Mouse (Mus musculus): ENCODE results near the gene Oxct2a. TPM values are rescaled to one million over a fixed set of nuclear protein-coding genes. Genes with fewer than 3 reads are reported as not detected.
A peak's percentile ranks its signal among the peaks of the same experiment; 100 is the strongest.

Gene Oxct2a
- total RNA-seq (2012; rRNA removed) (0.08 TPM in 2 replicates), total RNA-seq (2014; rRNA removed) (not detected in 2 replicates), polyA plus RNA-seq (2012; ENCODE audit: insufficient read length, low read depth) (0.18 TPM in 1 of 2 replicates, not detected in the other)

DNA sequence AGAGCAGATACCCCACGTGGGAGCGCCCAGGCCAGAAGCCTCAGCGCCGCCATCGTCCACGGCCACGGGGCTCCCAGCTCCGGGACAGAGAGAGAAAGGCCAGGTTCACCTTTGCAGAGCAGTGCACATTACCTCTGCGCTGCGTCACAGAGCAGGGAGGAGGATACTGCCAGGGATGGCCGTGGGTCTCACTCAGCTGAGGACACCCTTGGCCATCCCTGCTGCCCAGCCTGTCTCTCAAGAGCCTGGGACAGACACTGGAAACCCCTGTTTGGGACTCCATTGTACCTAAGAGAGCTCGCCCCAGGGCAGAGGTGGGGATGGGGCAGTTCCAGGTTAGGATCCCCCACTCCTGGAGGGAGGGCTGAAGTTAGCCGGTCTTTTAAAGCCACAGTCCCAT, at the start of gene Oxct2a:
Oxct2a (minus strand) TSS at position 101 of the 400 bp plus-strand sequence.
- no peaks in the 10 kb centered on the region for H3K27me3 ChIP-seq (replicated peaks)
- TF ChIP-seq RCOR1 (conservative IDR thresholded peaks at IDR 0.05; ENCODE audit: low read depth, low read length): no peak
- TF ChIP-seq ELF1 (IDR thresholded peaks at IDR 0.05; ENCODE audit: low read depth, low read length): no peak
- TF ChIP-seq CHD2 (IDR thresholded peaks at IDR 0.05; ENCODE audit: low read length): no peak
- TF ChIP-seq PAX5 (IDR thresholded peaks at IDR 0.05; ENCODE audit: low read length): no peak
- TF ChIP-seq ZKSCAN1 (IDR thresholded peaks at IDR 0.05; ENCODE audit: borderline replicate concordance, low read depth, low read length): no peak
- TF ChIP-seq JUND (conservative IDR thresholded peaks at IDR 0.05; ENCODE audit: low read depth, low read length): no peak
- no peak for TF ChIP-seq CTCF (conservative IDR thresholded peaks at IDR 0.05 in 1 of 2, IDR thresholded peaks at IDR 0.05 in 1 of 2; ENCODE audit: low read depth in 2 of 2, low read length in 2 of 2)
- no peaks in the 10 kb centered on the region for H3K79me2 ChIP-seq (replicated peaks; ENCODE audit: control insufficient read depth, extremely low read depth, insufficient read depth, poor library complexity, severe bottlenecking)
- dilution Hi-C loops (cut with MboI; ENCODE audit: extremely low pct_ligation_motif_present, extremely low pct_unique_long_range_greater_than_20kb, low sequenced_read_pairs): no loop called here
- no peak within 1 kb of the TSS for H3K4me3 ChIP-seq (replicated peaks in 1 of 3; ENCODE audit: low read depth in 2 of 3, low read length in 2 of 3, poor library complexity in 1 of 3)
- no peak within 1 kb of the TSS for H3K4me2 ChIP-seq (ENCODE audit: insufficient read depth, low read depth, poor library complexity, severe bottlenecking)
- H3K4me1 ChIP-seq (ENCODE audit: control insufficient read depth in 1 of 2, insufficient read depth in 2 of 2): no peaks in the 10 kb centered on the region
- H3K9me3 ChIP-seq (replicated peaks; ENCODE audit: low read length): peaks cover 2% of the 10 kb centered on the region
- in situ Hi-C loops (cut with MboI; ENCODE audit: low pct_ligation_motif_present, low pct_unique_long_range_greater_than_20kb, low sequenced_read_pairs): no loop called here
- DNase-seq (ENCODE audit: extremely low read depth): no peak
- H3K27ac ChIP-seq (ENCODE audit: insufficient read depth, low read depth): no peak within 1 kb of the TSS
- H3K9ac ChIP-seq (ENCODE audit: insufficient read depth, low read depth): no peak within 1 kb of the TSS
- peaks cover 0 to 2% of the 10 kb centered on the region in 2 experiments for H3K36me3 ChIP-seq (replicated peaks in 1 of 2; ENCODE audit: control insufficient read depth in 1 of 2, insufficient read depth in 1 of 2, low read length in 1 of 2)

DNA sequence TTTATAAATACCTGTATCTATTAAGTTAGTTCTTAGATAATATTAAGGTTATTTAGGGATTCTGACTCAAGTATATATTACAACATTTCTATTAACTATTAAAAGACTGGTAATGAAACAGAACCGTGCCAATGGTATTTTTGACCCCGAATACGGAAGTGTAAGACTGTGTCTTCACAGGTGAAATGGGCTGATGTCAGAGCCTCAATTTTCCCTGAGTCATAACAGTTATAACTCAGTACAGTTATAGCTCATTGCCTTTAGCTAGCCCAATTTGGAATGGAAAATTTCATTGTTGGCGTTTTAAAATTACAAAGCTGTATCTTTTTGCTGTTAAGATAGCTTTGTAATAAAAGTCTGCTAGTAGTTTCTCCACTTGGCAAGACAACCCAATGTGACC, 40.1 kb upstream of the Oxct2a start:
- Histone ChIP-seq H3K4me1 (ENCODE audit: control insufficient read depth in 1 of 2, insufficient read depth in 2 of 2) (peaks cover 3 to 30% of the 10 kb centered on the region in 2 experiments; a peak in 2 of 4 replicates), H3K27ac (ENCODE audit: insufficient read depth, low read depth) (no peak overlapping the region), H3K9me3 (replicated peaks; ENCODE audit: low read length) (no peaks in the 10 kb centered on the region), H3K9ac (ENCODE audit: insufficient read depth, low read depth) (no peak overlapping the region), H3K79me2 (replicated peaks; ENCODE audit: control insufficient read depth, extremely low read depth, insufficient read depth, poor library complexity, severe bottlenecking) (no peaks in the 10 kb centered on the region), H3K27me3 (replicated peaks) (no peaks in the 10 kb centered on the region), H3K4me3 (replicated peaks in 1 of 3; ENCODE audit: low read depth in 2 of 3, low read length in 2 of 3, poor library complexity in 1 of 3) (no peak overlapping the region), H3K36me3 (replicated peaks in 1 of 2; ENCODE audit: control insufficient read depth in 1 of 2, insufficient read depth in 1 of 2, low read length in 1 of 2) (peaks cover 41 to 82% of the 10 kb centered on the region in 2 experiments), H3K4me2 (ENCODE audit: insufficient read depth, low read depth, poor library complexity, severe bottlenecking) (no peak overlapping the region)
- DNase-seq (ENCODE audit: extremely low read depth): peak; percentile 75
- in situ Hi-C loops (cut with MboI; ENCODE audit: low pct_ligation_motif_present, low pct_unique_long_range_greater_than_20kb, low sequenced_read_pairs): no loop called here
- dilution Hi-C loops (cut with MboI; ENCODE audit: extremely low pct_ligation_motif_present, extremely low pct_unique_long_range_greater_than_20kb, low sequenced_read_pairs): no loop called here
- TF ChIP-seq ETS1 (conservative IDR thresholded peaks at IDR 0.05; ENCODE audit: low read depth, low read length) (peak; percentile 75), CTCF (conservative IDR thresholded peaks at IDR 0.05 in 1 of 2, IDR thresholded peaks at IDR 0.05 in 1 of 2; ENCODE audit: low read depth in 2 of 2, low read length in 2 of 2) (no peak), RCOR1 (conservative IDR thresholded peaks at IDR 0.05; ENCODE audit: low read depth, low read length) (no peak), GABPA (IDR thresholded peaks at IDR 0.05; ENCODE audit: insufficient replicate concordance, low read depth, low read length) (no peak), HCFC1 (IDR thresholded peaks at IDR 0.05; ENCODE audit: low read depth, low read length) (no peak), E2F4 (IDR thresholded peaks at IDR 0.05; ENCODE audit: insufficient replicate concordance, low read depth, low read length) (no peak), IRF4 (IDR thresholded peaks at IDR 0.05; ENCODE audit: low read depth, low read length) (peak; percentile 94), RAD21 (IDR thresholded peaks at IDR 0.05; ENCODE audit: low read depth, low read length) (no peak), MAX (IDR thresholded peaks at IDR 0.05; ENCODE audit: low read length) (no peak), BHLHE40 (IDR thresholded peaks at IDR 0.05; ENCODE audit: low read depth, low read length) (peak; percentile 84), JUN (IDR thresholded peaks at IDR 0.05; ENCODE audit: insufficient read depth, low read depth, low read length) (peak; percentile 93), TBP (conservative IDR thresholded peaks at IDR 0.05; ENCODE audit: low read depth, low read length) (0 out of 2 replicates have a peak, but pooled peaks have one; percentile 32), NRF1 (IDR thresholded peaks at IDR 0.05; ENCODE audit: low read depth, low read length) (no peak), ELF1 (IDR thresholded peaks at IDR 0.05; ENCODE audit: low read depth, low read length) (peak; percentile 78), MAFK (IDR thresholded peaks at IDR 0.05; ENCODE audit: insufficient replicate concordance, low read length) (0 out of 2 replicates have a peak, but pooled peaks have one; percentile 37), EP300 (IDR thresholded peaks at IDR 0.05; ENCODE audit: low read length) (peak; percentile 93), CHD1 (IDR thresholded peaks at IDR 0.05; ENCODE audit: low read depth, low read length) (no peak), JUND (conservative IDR thresholded peaks at IDR 0.05; ENCODE audit: low read depth, low read length) (peak; percentile 95), UBTF (IDR thresholded peaks at IDR 0.05; ENCODE audit: low read depth, low read length) (no peak), SIN3A (IDR thresholded peaks at IDR 0.05; ENCODE audit: low read length) (no peak), TCF12 (IDR thresholded peaks at IDR 0.05; ENCODE audit: low read depth, low read length) (no peak), ZMIZ1 (IDR thresholded peaks at IDR 0.05; ENCODE audit: low read depth, low read length) (no peak), MYC (IDR thresholded peaks at IDR 0.05; ENCODE audit: low read depth, low read length) (0 out of 2 replicates have a peak, but pooled peaks have one; percentile 30), PAX5 (IDR thresholded peaks at IDR 0.05; ENCODE audit: low read length) (no peak), MXI1 (IDR thresholded peaks at IDR 0.05; ENCODE audit: low read depth, low read length) (no peak), ZC3H11A (IDR thresholded peaks at IDR 0.05; ENCODE audit: low read depth, low read length) (no peak), KAT2A (IDR thresholded peaks at IDR 0.05; ENCODE audit: insufficient replicate concordance, low read length) (no peak), POLR2AphosphoS2 (IDR thresholded peaks at IDR 0.05; ENCODE audit: low read depth, low read length) (no peak), USF2 (conservative IDR thresholded peaks at IDR 0.05; ENCODE audit: low read depth, low read length) (no peak), ZNF384 (IDR thresholded peaks at IDR 0.05; ENCODE audit: low read depth, low read length) (no peak)
